Mouse (Mus musculus) T-helper 17 cell (primary cell): ENCODE data around the gene Rnf168.

Experiments
- in situ Hi-C, 2 experiments: fragments of 300-600 bp; cut with MboI, MseI; formaldehyde crosslinking; loops; 1 replicate in 1 of 2; 2 replicates in 1 of 2; pipeline ENCODE4 v1.15.1; 2025; ENCODE audit warnings: high pct_unique_total_duplicates in 2 of 2

Rnf168 gene

GRCm38 (mm10) chr16:32312859-32313258, 35.6 kb downstream of the Rnf168 start:
- in situ Hi-C loops = no loop called here

GRCm38 (mm10) chr16:32316601-32317000, 39.3 kb downstream of the Rnf168 start:
- in situ Hi-C loops = no loop called here

GRCm38 (mm10) chr16:32323953-32324352, 46.7 kb downstream of the Rnf168 start:
- in situ Hi-C loops = no loop called here

GRCm38 (mm10) chr16:32330876-32331670, 53.8 kb downstream of the Rnf168 start:
- in situ Hi-C loops = loop anchor here in 1 of 2 experiments (5.0 kb wide), 1 partner anchor 49 kb away; no protein-coding TSS in a partner anchor

- in situ Hi-C loops = loop anchor here in 1 of 2 experiments (5.0 kb wide), 1 partner anchor 50 kb away; no protein-coding TSS in a partner anchor
Observed at GRCm38 (mm10) chr16:32332040-32332555, 54.8 kb downstream of the Rnf168 start, which contains the start of gene Ubxn7. Gene Ubxn7 (plus strand): TSS chr16:32332257.

- in situ Hi-C loops = loop anchor here in 1 of 2 experiments (5.0 kb wide), 1 partner anchor 51 kb away; no protein-coding TSS in a partner anchor
Observed at GRCm38 (mm10) chr16:32332556-32333511, 55.6 kb downstream of the Rnf168 start.

- in situ Hi-C loops = no loop called here
Observed at GRCm38 (mm10) chr16:32335146-32335545, 57.9 kb downstream of the Rnf168 start.

- in situ Hi-C loops = no loop called here
Observed at GRCm38 (mm10) chr16:32336026-32336780, 58.9 kb downstream of the Rnf168 start.

- in situ Hi-C loops = no loop called here
Observed at GRCm38 (mm10) chr16:32337001-32337400, 59.7 kb downstream of the Rnf168 start.

- in situ Hi-C loops = no loop called here
Observed at GRCm38 (mm10) chr16:32340451-32340850, 63.2 kb downstream of the Rnf168 start.

GRCm38 (mm10) chr16:32345521-32345920, 68.3 kb downstream of the Rnf168 start:
- in situ Hi-C loops = loop anchor here in 1 of 2 experiments (5.0 kb wide), 1 partner anchor 77 kb away; no protein-coding TSS in a partner anchor

GRCm38 (mm10) chr16:32350776-32351175, 73.5 kb downstream of the Rnf168 start:
- in situ Hi-C loops = no loop called here
